Mouse (Mus musculus) spleen, adult 2 months (tissue): Measurements from ENCODE around the gene Cep170. TPM values are rescaled to one million over a fixed set of nuclear protein-coding genes. Genes with fewer than 3 reads are reported as not detected.
"Not testable (repeated sequence)": the region's sequence is repeated elsewhere in the genome, so short reads cannot be mapped to it uniquely, and the experiment has no call there.

Experiments
- DNase-seq, 2 experiments: peaks; one replicate each; pipeline versions ENCODE4 v3.0.0 to v3.0.0-alpha.2; 2012 to 2021; ENCODE audit warnings: low spot score in 2 of 2, low read depth in 1 of 2
- H3K27ac ChIP-seq: fragments of 200-500 bp; 2 replicates; pipeline ENCODE4 v1.5.1; 2012; ENCODE audit warnings: low read length, inconsistent platforms; ENCODE audit not compliant: insufficient read depth
- H3K27me3 ChIP-seq: fragments of 200-500 bp; 2 replicates; pipeline ENCODE4 v1.6.1; 2012; ENCODE audit warnings: mild to moderate bottlenecking, moderate library complexity, low read length, inconsistent platforms; ENCODE audit not compliant: control insufficient read depth, insufficient read depth
- H3K36me3 ChIP-seq: fragments of 200-500 bp; 2 replicates; pipeline ENCODE4 v1.6.1; 2012; ENCODE audit warnings: mild to moderate bottlenecking, low read length, inconsistent platforms; ENCODE audit not compliant: control insufficient read depth, insufficient read depth
- H3K4me1 ChIP-seq: fragments of 200-500 bp; 2 replicates; pipeline ENCODE4 v1.6.1; 2011; ENCODE audit warnings: inconsistent platforms; ENCODE audit not compliant: control insufficient read depth, insufficient read depth, insufficient read length
- H3K4me3 ChIP-seq: fragments of 200-500 bp; 2 replicates; pipeline ENCODE4 v1.5.1; 2011; ENCODE audit warnings: mild to moderate bottlenecking, inconsistent platforms; ENCODE audit not compliant: insufficient read depth, insufficient read length; ENCODE audit errors: extremely low read depth
- CTCF ChIP-seq: fragments of 200-500 bp; IDR thresholded peaks from 2 replicates; pipeline ENCODE4 v1.5.1; 2011; ENCODE audit warnings: mild to moderate bottlenecking, inconsistent platforms; ENCODE audit not compliant: insufficient read depth, insufficient read length, insufficient replicate concordance; ENCODE audit errors: extremely low read depth
- POLR2A ChIP-seq: fragments of 200-500 bp; IDR thresholded peaks from 2 replicates; pipeline ENCODE4 v1.6.1; 2011; ENCODE audit warnings: low read depth, low read length, inconsistent platforms
- WGBS: fragments of 180-500 bp; shearing (Covaris S2); methylation state at CpG from one replicate; pipeline ENCODE4 v1.1.7; 2018; 5-methylcytosine and 5-hydroxymethylcytosine counted together
- polyA plus RNA-seq: library from polyadenylated mRNA; depleted of rRNA; stranded (reverse); fragments of >200 nt; gene quantifications from 2 replicates; pipeline ENCODE4 v1.2.3, GENCODE M21; 2012

The Cep170 gene
- polyA plus RNA-seq, 1 experiment, result 4.8 TPM

DNA sequence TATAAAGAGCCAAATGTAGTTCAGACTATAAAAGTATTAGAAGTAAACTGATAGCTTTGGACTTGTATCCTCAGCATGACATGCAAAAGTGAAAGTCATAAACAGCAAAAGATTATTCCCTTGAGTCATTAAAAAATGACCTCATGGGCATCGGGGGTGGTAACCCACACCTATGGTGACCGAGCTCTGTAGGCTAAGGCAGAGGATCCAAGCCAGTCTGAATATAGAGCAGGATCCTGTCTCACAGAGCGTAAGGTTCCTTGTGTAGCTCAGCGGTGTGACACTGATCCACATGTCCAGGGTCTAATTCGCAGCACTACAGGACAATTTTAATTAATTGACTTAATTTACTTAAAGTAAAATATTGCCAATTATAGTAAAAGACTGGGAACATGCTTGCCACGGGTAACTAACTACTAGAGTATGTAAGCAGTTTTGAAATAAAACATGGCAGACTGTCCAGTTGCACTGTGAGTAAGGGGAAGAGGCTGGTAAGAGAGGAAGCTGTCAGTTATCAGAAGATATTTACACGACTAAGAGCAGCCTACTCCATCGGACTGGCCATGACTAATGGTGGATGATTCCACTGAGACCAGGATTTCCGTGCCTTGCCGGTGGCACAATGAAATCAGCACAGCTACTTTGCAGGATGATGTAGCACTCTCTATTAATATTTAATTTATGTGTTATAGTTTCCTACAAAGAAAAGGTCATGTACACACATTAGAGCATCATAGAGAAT is 33.4 kb upstream of the Cep170 start:
- TF ChIP-seq CTCF (no peak), POLR2A (no peak)
- no peak for DNase-seq
- H3K27ac ChIP-seq, result no peak overlapping the region
- peaks cover 16% of the 10 kb centered on the region for H3K36me3 ChIP-seq
- WGBS, result 86% methylated on average over 10 of the region's 10 CpGs
- no peaks in the 10 kb centered on the region for H3K27me3 ChIP-seq
- no peaks in the 10 kb centered on the region for H3K4me1 ChIP-seq
- H3K4me3 ChIP-seq, result no peak overlapping the region

DNA sequence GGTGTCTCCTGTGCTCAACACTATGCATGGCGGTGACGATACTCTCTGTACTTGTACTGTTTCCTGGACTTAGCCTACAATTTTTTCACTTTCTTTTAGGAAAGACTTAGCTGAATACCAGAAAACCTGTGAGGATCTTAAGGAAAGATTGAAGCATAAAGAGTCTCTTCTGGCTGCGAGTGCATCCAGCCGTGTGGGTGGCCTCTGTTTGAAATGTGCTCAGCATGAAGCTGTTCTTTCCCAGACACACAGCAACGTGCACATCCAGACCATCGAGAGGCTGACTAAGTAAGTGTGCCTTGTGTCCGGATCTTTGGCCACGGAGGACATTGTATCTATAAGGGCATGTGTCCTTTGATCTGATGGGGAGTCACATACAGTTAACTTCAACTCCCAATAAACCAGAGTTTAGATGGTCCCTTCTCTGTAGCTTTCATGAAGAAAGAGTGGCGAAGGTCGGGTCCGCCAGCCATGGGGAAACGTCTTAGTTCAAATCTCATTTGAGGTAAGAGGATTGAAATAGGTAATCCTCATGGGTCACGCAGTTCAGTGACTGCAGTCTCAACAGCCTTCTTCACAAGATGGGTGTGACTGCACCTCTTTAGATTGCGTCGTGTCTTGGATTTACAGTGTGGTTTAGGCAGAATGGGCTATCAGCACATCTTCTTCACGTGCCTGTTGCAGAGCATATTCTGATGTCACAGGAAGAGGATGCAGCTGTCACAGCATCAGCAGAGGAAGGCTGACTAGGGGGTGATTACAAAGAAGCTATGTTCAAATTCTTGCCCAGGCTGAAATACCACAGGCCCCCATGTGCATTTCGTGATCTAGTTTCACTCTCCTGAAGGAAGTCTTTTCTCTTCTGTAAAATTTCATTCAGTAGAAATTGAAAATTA is 31.5 kb upstream of the Cep170 start:
- H3K4me1 ChIP-seq, result no peaks in the 10 kb centered on the region
- no peaks in the 10 kb centered on the region for H3K27me3 ChIP-seq
- no peak overlapping the region for H3K4me3 ChIP-seq
- peaks cover 20% of the 10 kb centered on the region for H3K36me3 ChIP-seq
- WGBS, result 77% methylated on average over 17 of the region's 17 CpGs
- TF ChIP-seq POLR2A (no peak), CTCF (no peak)
- no peak overlapping the region for H3K27ac ChIP-seq
- no peak for DNase-seq

DNA sequence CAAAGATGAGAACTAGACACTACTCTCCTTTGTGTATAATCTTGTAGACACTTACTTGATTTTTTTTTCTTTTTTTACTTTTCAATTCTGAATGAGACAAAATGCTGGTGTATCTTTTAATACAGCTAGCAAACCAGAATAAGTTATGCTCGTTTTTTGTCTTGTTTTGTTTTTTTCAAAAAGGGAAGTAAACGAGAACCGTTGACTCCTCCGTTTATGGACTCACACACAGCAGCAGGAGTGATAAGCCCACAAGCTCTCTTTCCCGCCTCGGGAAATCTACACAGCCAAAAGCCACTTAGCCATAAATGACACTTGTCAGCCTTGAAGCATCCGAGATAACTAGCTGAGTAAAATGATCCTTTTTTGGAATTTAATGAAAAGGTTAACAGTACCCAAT is 22.7 kb upstream of the Cep170 start:
- not testable (repeated sequence) for H3K4me1 ChIP-seq, H3K36me3 ChIP-seq, H3K27ac ChIP-seq, DNase-seq, H3K4me3 ChIP-seq, H3K27me3 ChIP-seq
- WGBS, result 44% methylated on average over 7 of the region's 7 CpGs

DNA sequence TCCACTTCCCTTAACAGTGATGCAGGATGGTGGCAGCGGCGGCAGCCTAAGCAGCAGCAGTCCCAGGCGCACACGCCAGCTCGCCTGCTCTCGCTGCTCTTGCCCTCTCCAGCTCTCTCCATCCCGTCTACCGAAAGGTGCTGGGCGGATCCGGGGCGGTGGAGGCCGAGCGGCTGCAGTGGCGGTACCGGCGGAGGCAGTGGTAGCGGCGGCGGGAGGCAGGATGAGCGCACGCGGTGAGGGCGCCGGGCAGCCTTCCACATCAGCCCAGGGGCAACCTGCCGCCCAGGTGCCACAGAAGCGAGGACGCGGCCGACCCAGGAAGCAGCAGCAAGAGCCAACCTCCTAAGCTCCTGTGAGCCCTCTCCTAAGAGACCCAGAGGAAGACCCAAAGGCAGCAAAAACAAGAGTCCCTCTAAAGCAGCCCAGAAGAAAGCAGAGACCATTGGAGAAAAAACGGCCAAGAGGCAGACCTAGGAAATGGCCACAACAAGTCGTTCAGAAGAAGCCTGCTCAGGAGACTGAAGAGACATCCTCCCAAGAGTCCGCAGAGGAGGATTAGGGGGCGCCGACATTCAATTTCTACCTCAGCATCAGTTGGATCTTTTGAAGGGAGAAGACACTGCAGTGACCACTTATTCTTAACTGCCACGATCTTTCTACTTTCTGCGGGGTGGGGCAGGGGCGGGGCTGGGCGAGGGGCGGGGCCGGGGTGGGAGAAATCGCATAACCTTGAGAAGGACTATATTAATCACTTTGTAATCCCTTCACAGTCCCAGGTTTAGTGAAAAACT is 21.8 kb upstream of the Cep170 start:
- Histone ChIP-seq H3K4me3 (peak overlapping the region; percentile 55), H3K27ac (no peak overlapping the region; the same call in 1 of the 2 replicates), H3K4me1 (peaks cover 7% of the 10 kb centered on the region), H3K36me3 (no peaks in the 10 kb centered on the region), H3K27me3 (no peaks in the 10 kb centered on the region)
- 23% methylated on average over 41 of the region's 41 CpGs for WGBS
- DNase-seq, result no peak
- TF ChIP-seq POLR2A (no peak), CTCF (no peak)

DNA sequence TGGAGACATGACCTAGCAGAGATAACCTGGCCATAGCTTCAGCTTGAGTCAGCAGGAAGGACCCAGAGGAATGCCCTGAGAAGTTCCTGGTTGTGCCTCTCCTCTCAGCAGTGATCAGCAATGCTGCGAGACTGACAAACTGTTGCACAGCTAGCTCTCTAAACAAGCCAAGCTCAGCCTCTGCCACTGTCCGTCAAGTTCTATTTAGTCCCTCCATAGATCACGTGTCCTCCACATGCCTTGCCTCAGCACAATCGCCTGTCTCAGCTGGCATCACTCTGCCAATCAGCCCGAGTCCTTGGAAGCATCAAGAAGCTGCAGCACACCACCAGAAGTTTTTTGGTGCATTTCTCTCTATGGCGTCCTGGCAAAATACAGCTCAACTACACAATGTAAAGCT is 21.0 kb upstream of the Cep170 start:
- H3K4me3 ChIP-seq, result no peak overlapping the region
- H3K27me3 ChIP-seq, result no peaks in the 10 kb centered on the region
- TF ChIP-seq POLR2A (no peak), CTCF (no peak)
- DNase-seq, result no peak
- no peaks in the 10 kb centered on the region for H3K36me3 ChIP-seq
- H3K4me1 ChIP-seq, result peaks cover 7% of the 10 kb centered on the region
- no peak overlapping the region for H3K27ac ChIP-seq
- WGBS, result 79% methylated on average over 6 of the region's 6 CpGs

DNA sequence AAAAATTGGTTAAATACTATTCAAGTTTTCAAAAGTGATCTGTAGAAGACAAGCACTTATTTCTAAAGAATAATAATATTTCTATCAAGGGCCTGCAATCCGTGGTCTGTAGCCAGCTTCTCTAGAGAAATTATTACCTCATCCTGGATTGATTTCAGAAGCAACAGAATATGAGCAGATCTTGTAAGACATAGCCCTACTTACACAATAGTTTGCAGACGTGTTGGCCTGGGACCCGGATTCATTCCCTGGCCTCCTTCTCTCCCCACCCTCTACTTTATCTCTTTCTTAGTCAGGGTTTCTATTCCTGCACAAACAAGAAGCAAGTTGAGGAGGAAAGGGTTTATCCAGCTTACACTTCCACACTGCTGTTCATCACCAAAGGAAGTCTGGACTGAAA is 20.1 kb upstream of the Cep170 start:
- Histone ChIP-seq H3K4me3 (no peak overlapping the region), H3K36me3 (no peaks in the 10 kb centered on the region), H3K27ac (no peak overlapping the region), H3K4me1 (peaks cover 7% of the 10 kb centered on the region), H3K27me3 (no peaks in the 10 kb centered on the region)
- no peak for DNase-seq
- TF ChIP-seq CTCF (no peak), POLR2A (no peak)
- WGBS, result 79% methylated on average over 3 of the region's 3 CpGs
